Mouse (Mus musculus) embryo, embryonic 11 days (tissue): ENCODE results near the gene Syn3.
A peak's percentile ranks its signal among the peaks of the same experiment; 100 is the strongest.
"Not testable (repeated sequence)": the region's sequence is repeated elsewhere in the genome, so short reads cannot be mapped to it uniquely, and the experiment has no call there.

ENCODE experiments used
- DNase-seq: peaks from one replicate; pipeline ENCODE4 v3.0.0-alpha.2; 2015

The Syn3 gene

GRCm38 (mm10) chr10:86498673-86499391, at the start of gene Syn3:
TSS of gene Syn3 (minus strand) at chr10:86498896.
- DNase-seq, result peak; percentile 95

GRCm38 (mm10) chr10:86526357-86526874, 27.7 kb upstream of the Syn3 start:
- DNase-seq, result not testable (repeated sequence)

GRCm38 (mm10) chr10:86513801-86514200, 15.1 kb upstream of the Syn3 start:
- DNase-seq, result no peak

GRCm38 (mm10) chr10:86510941-86511340, 12.2 kb upstream of the Syn3 start:
- DNase-seq, result no peak

- no peak for DNase-seq
Measured at GRCm38 (mm10) chr10:86502063-86502462, 3.4 kb upstream of the Syn3 start.

GRCm38 (mm10) chr10:86498051-86498672, 534 bp downstream of the Syn3 start:
- peak; percentile 59 for DNase-seq

- no peak for DNase-seq
Measured at GRCm38 (mm10) chr10:86495851-86496250, 2.8 kb downstream of the Syn3 start.

- DNase-seq, result no peak
Measured at GRCm38 (mm10) chr10:86493140-86493539, 5.6 kb downstream of the Syn3 start.

- peak; percentile 72 for DNase-seq
Measured at GRCm38 (mm10) chr10:86492089-86492907, 6.4 kb downstream of the Syn3 start.

GRCm38 (mm10) chr10:86491316-86492088, 7.2 kb downstream of the Syn3 start:
- no peak for DNase-seq

- no peak for DNase-seq
Measured at GRCm38 (mm10) chr10:86488544-86488943, 10.2 kb downstream of the Syn3 start.

- DNase-seq, result no peak
Measured at GRCm38 (mm10) chr10:86485971-86486370, 12.7 kb downstream of the Syn3 start.

- peak; percentile 46 for DNase-seq
Measured at GRCm38 (mm10) chr10:86483968-86484367, 14.7 kb downstream of the Syn3 start.

GRCm38 (mm10) chr10:86482496-86482895, 16.2 kb downstream of the Syn3 start:
- no peak for DNase-seq

- no peak for DNase-seq
Measured at GRCm38 (mm10) chr10:86480711-86481110, 18.0 kb downstream of the Syn3 start.

GRCm38 (mm10) chr10:86479718-86480121, 19.0 kb downstream of the Syn3 start:
- DNase-seq, result peak; percentile 28

GRCm38 (mm10) chr10:86476720-86477119, 22.0 kb downstream of the Syn3 start:
- DNase-seq, result no peak

- DNase-seq, result no peak
Measured at GRCm38 (mm10) chr10:86475270-86475669, 23.4 kb downstream of the Syn3 start.

GRCm38 (mm10) chr10:86474176-86475154, 24.2 kb downstream of the Syn3 start:
- DNase-seq, result no peak

GRCm38 (mm10) chr10:86473637-86474154, 25.0 kb downstream of the Syn3 start:
- DNase-seq, result peak; percentile 78
